Mouse (Mus musculus) left cerebral cortex, adult 8-10 months (tissue): ENCODE results near the gene Ppme1. TPM values are rescaled to one million over a fixed set of nuclear protein-coding genes. Genes with fewer than 3 reads are reported as not detected.

Experiments used
- DNase-seq, 2 experiments: peaks; one replicate each; pipeline ENCODE4 v3.0.0; 2022; ENCODE audit warnings: low spot score in 2 of 2
- total RNA-seq, 4 experiments: library from RNA; stranded (reverse); gene quantifications; 2 replicates each; pipeline ENCODE4 v1.2.4; 2022

The Ppme1 gene
- total RNA-seq: 100 to 1,000 TPM; 187 to 234 (median 214) TPM

- DNase-seq: peak; percentile 95 to 100
These were observed at the start of gene Ppme1, which contains the start of gene C2cd3 for GRCm38 (mm10) chr7:100371495-100372451. Gene Ppme1, minus strand, starts transcription at chr7:100372307. Gene C2cd3, plus strand, starts transcription at chr7:100372233.

GRCm38 (mm10) chr7:100408684-100409083, 36.6 kb upstream of the Ppme1 start:
- no peak for DNase-seq

GRCm38 (mm10) chr7:100407677-100408076, 35.6 kb upstream of the Ppme1 start:
- DNase-seq: no peak

- DNase-seq: no peak
These were observed 30.6 kb upstream of the Ppme1 start for GRCm38 (mm10) chr7:100402715-100403114.

- no peak for DNase-seq
These were observed 28.9 kb upstream of the Ppme1 start for GRCm38 (mm10) chr7:100400899-100401539.

- DNase-seq: no peak
These were observed 27.3 kb upstream of the Ppme1 start for GRCm38 (mm10) chr7:100399231-100399913.

GRCm38 (mm10) chr7:100392265-100392664, 20.2 kb upstream of the Ppme1 start:
- no peak for DNase-seq

GRCm38 (mm10) chr7:100390166-100390565, 18.1 kb upstream of the Ppme1 start:
- DNase-seq: peak in 1 of 2 experiments; percentile 47

GRCm38 (mm10) chr7:100388174-100388573, 16.1 kb upstream of the Ppme1 start:
- peak in 1 of 2 experiments; percentile 39 for DNase-seq

- no peak for DNase-seq
These were observed 11.1 kb upstream of the Ppme1 start for GRCm38 (mm10) chr7:100383207-100383606.

- no peak for DNase-seq
These were observed 9.1 kb upstream of the Ppme1 start for GRCm38 (mm10) chr7:100381161-100381560.

- no peak for DNase-seq
These were observed 6.2 kb upstream of the Ppme1 start for GRCm38 (mm10) chr7:100378257-100378656.

- no peak for DNase-seq
These were observed 409 bp upstream of the Ppme1 start for GRCm38 (mm10) chr7:100372452-100372980.

- no peak for DNase-seq
These were observed 7.2 kb downstream of the Ppme1 start for GRCm38 (mm10) chr7:100364888-100365287.

GRCm38 (mm10) chr7:100363162-100363561, 8.9 kb downstream of the Ppme1 start:
- no peak for DNase-seq

- DNase-seq: no peak
These were observed 14.3 kb downstream of the Ppme1 start for GRCm38 (mm10) chr7:100357856-100358255.

- no peak for DNase-seq
These were observed 15.3 kb downstream of the Ppme1 start for GRCm38 (mm10) chr7:100356768-100357167.

- DNase-seq: no peak
These were observed 15.8 kb downstream of the Ppme1 start for GRCm38 (mm10) chr7:100356324-100356723.

- DNase-seq: no peak
These were observed 17.1 kb downstream of the Ppme1 start for GRCm38 (mm10) chr7:100354984-100355383.

- no peak for DNase-seq
These were observed 36.2 kb downstream of the Ppme1 start for GRCm38 (mm10) chr7:100335921-100336320.

GRCm38 (mm10) chr7:100331269-100331668, 40.8 kb downstream of the Ppme1 start:
- no peak for DNase-seq
